Comparison of ENCODE assay signal across 22 mouse cellular contexts in the genomic region with DNA sequence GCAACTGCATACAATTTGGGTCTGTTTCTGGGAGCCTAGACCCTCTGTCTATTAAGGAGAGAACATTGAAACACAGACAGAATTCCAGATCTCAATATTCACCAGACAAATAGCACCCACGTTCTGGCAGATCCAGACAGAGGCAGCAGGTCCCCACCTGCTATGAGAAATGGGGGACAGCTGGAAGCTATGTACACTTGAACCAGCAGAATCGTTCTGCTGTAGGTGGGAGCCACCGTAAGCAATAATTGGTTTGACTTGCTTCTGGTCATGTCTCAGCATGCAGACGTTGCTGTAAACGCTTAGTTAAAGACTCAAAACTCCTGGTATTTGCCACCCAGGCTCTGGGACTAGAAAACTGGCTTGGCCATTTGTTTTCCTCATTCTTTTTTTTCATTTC.
DNase-seq lines count a peak whose midpoint lies in the region; ATAC-seq and TF ChIP-seq lines count a peak whose summit lies in the region.
"Had no signal": no experiment of that assay in that cellular context is flagged by ENCODE, and none has a peak within 500 bp of the region (broad histone marks: within the 10 kb centered on the region; RNA-seq: fewer than 3 reads in every experiment).

No protein-coding gene starts in this region.

- WGBS in embryonic facial prominence, embryonic 15.5 days: 9% methylated on average over 5 of the region's 5 CpGs
- WGBS in limb, embryonic 14.5 days: 5% methylated on average over 5 of the region's 5 CpGs

- peak overlapping the region; percentile 22; the same call in 1 of the 2 replicates for H3K4me2 ChIP-seq in embryonic facial prominence, embryonic 15.5 days (replicated peaks)
- H3K4me2 ChIP-seq in limb, embryonic 14.5 days (replicated peaks; ENCODE audit: low read depth, low read length, severe bottlenecking): no peak overlapping the region
- H3K4me2 ChIP-seq: forebrain, embryonic 15.5 days; heart, embryonic 15.5 days; midbrain, embryonic 12.5 days; neural tube, embryonic 13.5 days had no signal

- peak overlapping the region; percentile 53; the same call in 1 of the 2 replicates for H3K27ac ChIP-seq in layer of hippocampus, adult 2 months
- peak overlapping the region; percentile 78 for H3K27ac ChIP-seq in embryonic facial prominence, embryonic 15.5 days (replicated peaks)
- peak overlapping the region; percentile 56 for H3K27ac ChIP-seq in limb, embryonic 14.5 days (replicated peaks; ENCODE audit: low read depth, low read length)
- H3K27ac ChIP-seq: forebrain, embryonic 15.5 days; heart, embryonic 15.5 days; midbrain, embryonic 12.5 days; neural tube, embryonic 13.5 days had no signal

- no peaks in the 10 kb centered on the region for H3K27me3 ChIP-seq in embryonic facial prominence, embryonic 15.5 days
- H3K27me3 ChIP-seq in limb, embryonic 14.5 days (ENCODE audit: control insufficient read depth, insufficient read depth, low read length): no peaks in the 10 kb centered on the region
- H3K27me3 ChIP-seq: forebrain, embryonic 15.5 days; heart, embryonic 15.5 days; midbrain, embryonic 12.5 days; neural tube, embryonic 13.5 days had no signal

- peak in 1 of 2 experiments; percentile 57 for DNase-seq in layer of hippocampus, adult 2 months (ENCODE audit: low spot score in 2 of 2)
- no peak for DNase-seq in layer of hippocampus, postnatal 25 days (ENCODE audit: extremely low spot score in 1 of 2, low spot score in 1 of 2)
- peak; percentile 20 for DNase-seq in brain, embryonic 14.5 days (ENCODE audit: low read depth)
- peak; percentile 22 for DNase-seq in limb, embryonic 14.5 days (ENCODE audit: low spot score)
- DNase-seq in left cerebral cortex, adult 11 months (ENCODE audit: low spot score): no peak
- no peak for DNase-seq in right cerebral cortex, postnatal 36 days (ENCODE audit: low spot score in 2 of 2)
- DNase-seq: adrenal gland, postnatal 10 days; cerebellum, adult 18-20 months; cerebellum, postnatal 36 days; gastrocnemius, postnatal 25 days; kidney, adult 11 months; kidney, postnatal 10 days; liver, postnatal 0 days; lung, postnatal 10 days had no signal

- TF ChIP-seq POLR2A in brain, embryonic 14.5 days (IDR thresholded peaks at IDR 0.05; ENCODE audit: borderline replicate concordance, extremely low read depth, insufficient read depth, insufficient read length, poor library complexity, severe bottlenecking): no peak
- no peak for TF ChIP-seq POLR2A in limb, embryonic 14.5 days (IDR thresholded peaks at IDR 0.05; ENCODE audit: borderline replicate concordance, extremely low read depth, insufficient read depth, insufficient read length)

- no peaks in the 10 kb centered on the region for H3K36me3 ChIP-seq in embryonic facial prominence, embryonic 15.5 days
- no peaks in the 10 kb centered on the region for H3K36me3 ChIP-seq in limb, embryonic 14.5 days (ENCODE audit: control insufficient read depth, insufficient read depth, low read length)
- H3K36me3 ChIP-seq: forebrain, embryonic 15.5 days; G1E; heart, embryonic 15.5 days; midbrain, embryonic 12.5 days; neural tube, embryonic 13.5 days had no signal

- H3K4me3 ChIP-seq in layer of hippocampus, adult 2 months: no peak overlapping the region
- no peak overlapping the region for H3K4me3 ChIP-seq in embryonic facial prominence, embryonic 15.5 days (replicated peaks)
- H3K4me3 ChIP-seq in limb, embryonic 14.5 days (replicated peaks; ENCODE audit: low read length): no peak overlapping the region
- H3K4me3 ChIP-seq: forebrain, embryonic 15.5 days; heart, embryonic 15.5 days; midbrain, embryonic 12.5 days; neural tube, embryonic 13.5 days had no signal

- no peak for TF ChIP-seq CTCF in layer of hippocampus, adult 2 months (conservative IDR thresholded peaks at IDR 0.05)
- TF ChIP-seq CTCF in brain, embryonic 14.5 days (IDR thresholded peaks at IDR 0.05; ENCODE audit: borderline replicate concordance, extremely low read depth, insufficient read depth, insufficient read length): no peak

- no peaks in the 10 kb centered on the region for H3K9me3 ChIP-seq in embryonic facial prominence, embryonic 15.5 days (replicated peaks)
- H3K9me3 ChIP-seq in limb, embryonic 14.5 days (ENCODE audit: control insufficient read depth, low read length): no peaks in the 10 kb centered on the region
- H3K9me3 ChIP-seq: forebrain, embryonic 15.5 days; heart, embryonic 15.5 days; midbrain, embryonic 12.5 days; neural tube, embryonic 13.5 days had no signal

- no peak overlapping the region for H3K9ac ChIP-seq in embryonic facial prominence, embryonic 15.5 days
- no peak overlapping the region for H3K9ac ChIP-seq in limb, embryonic 14.5 days (ENCODE audit: low read depth, low read length, severe bottlenecking)
- H3K9ac ChIP-seq: forebrain, embryonic 15.5 days; heart, embryonic 15.5 days; liver, postnatal 0 days; midbrain, embryonic 12.5 days; neural tube, embryonic 13.5 days had no signal

- H3K4me1 ChIP-seq in embryonic facial prominence, embryonic 15.5 days: peaks cover 41% of the 10 kb centered on the region
- H3K4me1 ChIP-seq in limb, embryonic 14.5 days (ENCODE audit: control insufficient read depth, insufficient read depth, low read length): peaks cover 35% of the 10 kb centered on the region
- H3K4me1 ChIP-seq: heart, embryonic 15.5 days had no signal

- no peak for ATAC-seq in embryonic facial prominence, embryonic 15.5 days (ENCODE audit: insufficient number of reproducible peaks, low FRiP score, low TSS enrichment, low read depth)
- ATAC-seq in limb, embryonic 14.5 days (ENCODE audit: low FRiP score, low read depth): no peak
- ATAC-seq: activated CD4-positive, CD25-positive, alpha-beta regulatory T cell, adult 4 months; forebrain, embryonic 15.5 days; hindbrain, embryonic 16.5 days; liver, postnatal 0 days had no signal

Comparison
In these comparisons a context has a peak if more than half of its experiments do, and no peak if none do; other contexts are left out.
1. DNase-seq: peak in brain, embryonic 14.5 days (single experiment) and limb, embryonic 14.5 days (single experiment); none in layer of hippocampus, postnatal 25 days (0 of 2), left cerebral cortex, adult 11 months (single experiment) and right cerebral cortex, postnatal 36 days (0 of 2).
2. Peak in every context shown above with its lines, with median percentiles within 50 percentile points of each other: H3K27ac ChIP-seq.